Mouse (Mus musculus) thymus, adult 2 months (tissue): ENCODE measurements at regions not wholly inside any gene's neighbourhood (a gene's known extent, or its start where the extent isn't known, plus 50 kb on each side); places are given as distances from the start of the nearest gene placed in this dataset.

Source experiments
- DNase-seq: peaks from one replicate; pipeline ENCODE4 v3.0.0; 2021
- H3K27ac ChIP-seq: fragments of 200-500 bp; 2 replicates; pipeline ENCODE4 v1.5.1; 2012; ENCODE audit warnings: low read length, control low read depth; ENCODE audit not compliant: control insufficient read depth, insufficient read depth
- H3K27me3 ChIP-seq: fragments of 200-500 bp; 2 replicates; pipeline ENCODE4 v1.6.1; 2012; ENCODE audit warnings: mild to moderate bottlenecking, low read length, moderate library complexity, mixed read lengths; ENCODE audit not compliant: control insufficient read depth, insufficient read depth
- H3K36me3 ChIP-seq: fragments of 200-500 bp; 2 replicates; pipeline ENCODE4 v1.6.1; 2012; ENCODE audit warnings: mild to moderate bottlenecking, low read length, moderate library complexity; ENCODE audit not compliant: control insufficient read depth, insufficient read depth
- H3K4me1 ChIP-seq: fragments of 200-500 bp; replicated peaks from 2 replicates; pipeline ENCODE4 v1.6.1; 2012; ENCODE audit warnings: low read length; ENCODE audit not compliant: control insufficient read depth, insufficient read depth
- H3K4me3 ChIP-seq: fragments of 200-500 bp; 2 replicates; pipeline ENCODE4 v1.5.1; 2012; ENCODE audit warnings: mild to moderate bottlenecking, low read length, control low read depth, moderate library complexity; ENCODE audit not compliant: control insufficient read depth, insufficient read depth
- CTCF ChIP-seq: fragments of 200-500 bp; IDR thresholded peaks from 2 replicates; pipeline ENCODE4 v1.5.1; 2012; ENCODE audit warnings: mild to moderate bottlenecking, control low read depth, low read length, moderate library complexity, borderline replicate concordance; ENCODE audit not compliant: control insufficient read depth, poor library complexity, insufficient read depth; ENCODE audit errors: extremely low read depth
- POLR2A ChIP-seq: fragments of 200-500 bp; IDR thresholded peaks from 2 replicates; pipeline ENCODE4 v1.6.1; 2012; ENCODE audit warnings: mild to moderate bottlenecking, low read length, control low read depth, moderate library complexity; ENCODE audit not compliant: control insufficient read depth, poor library complexity, insufficient read depth; ENCODE audit errors: extremely low read depth
- WGBS: fragments of 180-500 bp; shearing (Covaris S2); methylation state at CpG from one replicate; pipeline ENCODE4 v1.1.7; 2018; 5-methylcytosine and 5-hydroxymethylcytosine counted together

- Histone ChIP-seq H3K4me3 (no peak overlapping the region), H3K36me3 (no peaks in the 10 kb centered on the region), H3K4me1 (no peaks in the 10 kb centered on the region), H3K27ac (no peak overlapping the region), H3K27me3 (no peaks in the 10 kb centered on the region)
- TF ChIP-seq POLR2A (no peak), CTCF (no peak)
- DNase-seq, result peak; percentile 43
- 49% methylated on average over 9 of the region's 9 CpGs for WGBS
Measured at GRCm38 (mm10) chr8:93591608-93592301, 56.1 kb upstream of the Ces5a start.

- no peaks in the 10 kb centered on the region for H3K4me1 ChIP-seq
- WGBS, result 49% methylated on average over 3 of the region's 3 CpGs
Measured at GRCm38 (mm10) chr8:93592302-93592651, 56.6 kb upstream of the Ces5a start.

GRCm38 (mm10) chr8:93598613-93599121, 63.0 kb upstream of the Ces5a start:
- no peaks in the 10 kb centered on the region for H3K4me1 ChIP-seq
- no peak for DNase-seq
- H3K4me3 ChIP-seq, result no peak overlapping the region
- TF ChIP-seq CTCF (no peak), POLR2A (no peak)
- no peak overlapping the region for H3K27ac ChIP-seq
- no peaks in the 10 kb centered on the region for H3K36me3 ChIP-seq
- 38% methylated on average over 11 of the region's 11 CpGs for WGBS
- no peaks in the 10 kb centered on the region for H3K27me3 ChIP-seq

More at GRCm38 (mm10) chr8:93592302-93592651, 56.6 kb upstream of the Ces5a start:
- Histone ChIP-seq H3K27me3 (no peaks in the 10 kb centered on the region), H3K4me3 (no peak overlapping the region), H3K27ac (no peak overlapping the region), H3K36me3 (no peaks in the 10 kb centered on the region)
- no peak for TF ChIP-seq CTCF
- TF ChIP-seq POLR2A, result no peak
- DNase-seq, result no peak

- Histone ChIP-seq H3K4me1 (no peaks in the 10 kb centered on the region), H3K27me3 (no peaks in the 10 kb centered on the region), H3K4me3 (no peak overlapping the region), H3K27ac (no peak overlapping the region), H3K36me3 (no peaks in the 10 kb centered on the region)
- DNase-seq, result no peak
- WGBS, result 83% methylated on average over 9 of the region's 9 CpGs
- TF ChIP-seq POLR2A, result no peak
- TF ChIP-seq CTCF, result no peak
Measured at GRCm38 (mm10) chr8:93599306-93599705, 63.7 kb upstream of the Ces5a start.

- no peaks in the 10 kb centered on the region for H3K36me3 ChIP-seq
- no peaks in the 10 kb centered on the region for H3K4me1 ChIP-seq
- TF ChIP-seq POLR2A (no peak), CTCF (no peak)
- no peak overlapping the region for H3K27ac ChIP-seq
- no peaks in the 10 kb centered on the region for H3K27me3 ChIP-seq
- DNase-seq, result no peak
- H3K4me3 ChIP-seq, result no peak overlapping the region
- 68% methylated on average over 8 of the region's 8 CpGs for WGBS
Measured at GRCm38 (mm10) chr8:93599776-93600175, 64.1 kb upstream of the Ces5a start.

- no peak overlapping the region for H3K27ac ChIP-seq
- TF ChIP-seq CTCF, result no peak
- TF ChIP-seq POLR2A, result no peak
- WGBS, result 56% methylated on average over 18 of the region's 18 CpGs
Measured at GRCm38 (mm10) chr8:93626807-93627526, 91.3 kb upstream of the Ces5a start.

More at GRCm38 (mm10) chr8:93626807-93627526, 91.3 kb upstream of the Ces5a start:
- Histone ChIP-seq H3K27me3 (no peaks in the 10 kb centered on the region), H3K4me3 (no peak overlapping the region), H3K36me3 (no peaks in the 10 kb centered on the region), H3K4me1 (no peaks in the 10 kb centered on the region)
- no peak for DNase-seq
